Mouse (Mus musculus) kidney, embryonic 15.5 days (tissue): ENCODE measurements around the gene Gm11027. TPM values are rescaled to one million over a fixed set of nuclear protein-coding genes. Genes with fewer than 3 reads are reported as not detected.
"Not testable (repeated sequence)": the region's sequence is repeated elsewhere in the genome, so short reads cannot be mapped to it uniquely, and the experiment has no call there.

Experiments used
- ATAC-seq: fragments of 200-750 bp; cut with Nextera tagmentation; replicated peaks from 2 replicates; pipeline ENCODE4 v1.8.0; 2017; ENCODE audit warnings: moderate TSS enrichment; ENCODE audit not compliant: low FRiP score
- H3K27ac ChIP-seq: fragments of 300-500 bp; sonication (generic); 2 replicates; pipeline ENCODE4 v1.5.1; 2015; ENCODE audit warnings: mild to moderate bottlenecking, inconsistent platforms
- H3K27me3 ChIP-seq: fragments of 300-500 bp; sonication (generic); 2 replicates; pipeline ENCODE4 v1.6.1; 2015; ENCODE audit warnings: inconsistent platforms
- H3K36me3 ChIP-seq: fragments of 300-500 bp; sonication (generic); 2 replicates; pipeline ENCODE4 v1.6.1; 2015; ENCODE audit warnings: inconsistent platforms
- H3K4me1 ChIP-seq: fragments of 300-500 bp; sonication (generic); 2 replicates; pipeline ENCODE4 v1.6.1; 2015; ENCODE audit warnings: inconsistent platforms
- H3K4me2 ChIP-seq: fragments of 300-500 bp; sonication (generic); 2 replicates; pipeline ENCODE4 v1.6.1; 2015; ENCODE audit warnings: moderate library complexity, mild to moderate bottlenecking, inconsistent platforms
- H3K4me3 ChIP-seq: fragments of 300-500 bp; sonication (generic); replicated peaks from 2 replicates; pipeline ENCODE4 v1.5.1; 2015; ENCODE audit warnings: mild to moderate bottlenecking, inconsistent platforms
- H3K9ac ChIP-seq: fragments of 300-500 bp; sonication (generic); 2 replicates; pipeline ENCODE4 v1.6.1; 2015; ENCODE audit warnings: mild to moderate bottlenecking, inconsistent platforms
- H3K9me3 ChIP-seq: fragments of 300-500 bp; sonication (generic); replicated peaks from 2 replicates; pipeline ENCODE4 v1.6.1; 2016; ENCODE audit warnings: inconsistent platforms
- WGBS: fragments of 180-500 bp; shearing (Covaris S2); methylation state at CpG from one replicate; pipeline ENCODE4 v1.1.7; 2015; ENCODE audit warnings: mixed read lengths; 5-methylcytosine and 5-hydroxymethylcytosine counted together
- polyA plus RNA-seq: library from polyadenylated mRNA; unstranded; fragments of >200 nt; fragmentation: Nextera tagmentation; extraction: Ambion mirVana; gene quantifications from 2 replicates; pipeline ENCODE4 v1.2.1, GENCODE M21; 2015

The Gm11027 gene
- not detected in 2 replicates for polyA plus RNA-seq

DNA sequence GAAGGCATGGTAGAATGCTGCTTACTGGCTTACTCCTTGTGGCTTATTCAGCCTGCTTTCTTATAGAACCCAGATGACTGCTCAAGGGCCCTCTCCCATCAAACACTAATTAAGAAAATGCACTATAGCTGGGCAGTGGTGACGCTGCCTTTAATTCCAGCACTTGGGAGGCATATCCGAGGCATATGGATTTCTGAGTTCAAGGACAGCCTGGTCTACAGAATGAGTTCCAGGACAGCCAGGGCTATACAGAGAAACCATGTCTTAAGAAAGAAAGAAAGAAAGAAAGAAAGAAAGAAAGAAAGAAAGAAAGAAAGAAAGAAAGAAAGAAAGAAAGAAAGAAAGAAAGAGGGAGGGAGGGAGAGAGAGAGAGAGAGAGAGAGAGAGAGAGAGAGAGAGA, at the start of gene Gm11027:
Gm11027 (plus strand) TSS at position 301 of the 400 bp plus-strand sequence.
- WGBS: 74% methylated on average over 2 of the region's 2 CpGs
- H3K9me3 ChIP-seq, ATAC-seq: not testable (repeated sequence)

GRCm38 (mm10) chr12:116226289-116227057, 48.7 kb upstream of the Gm11027 start:
- WGBS: 86% methylated on average over 10 of the region's 10 CpGs
- no peaks in the 10 kb centered on the region for H3K27me3 ChIP-seq
- no peak for ATAC-seq

More for the DNA sequence above, at the start of gene Gm11027:
- H3K4me2 ChIP-seq, H3K4me3 ChIP-seq, H3K9ac ChIP-seq, H3K4me1 ChIP-seq, H3K36me3 ChIP-seq, H3K27me3 ChIP-seq, H3K27ac ChIP-seq: not testable (repeated sequence)

GRCm38 (mm10) chr12:116229451-116229850, 45.7 kb upstream of the Gm11027 start:
- Histone ChIP-seq H3K27me3 (no peaks in the 10 kb centered on the region), H3K9me3 (no peaks in the 10 kb centered on the region), H3K4me2 (no peak overlapping the region), H3K9ac (no peak overlapping the region), H3K36me3 (peaks cover 37% of the 10 kb centered on the region), H3K4me1 (no peaks in the 10 kb centered on the region), H3K27ac (no peak overlapping the region), H3K4me3 (no peak overlapping the region)
- ATAC-seq: no peak
- WGBS: 74% methylated on average over 3 of the region's 3 CpGs

More at GRCm38 (mm10) chr12:116226289-116227057, 48.7 kb upstream of the Gm11027 start:
- H3K4me1 ChIP-seq: no peaks in the 10 kb centered on the region
- no peak overlapping the region for H3K27ac ChIP-seq
- no peaks in the 10 kb centered on the region for H3K9me3 ChIP-seq
- H3K4me3 ChIP-seq: no peak overlapping the region
- peaks cover 49% of the 10 kb centered on the region for H3K36me3 ChIP-seq
- H3K4me2 ChIP-seq: no peak overlapping the region
- no peak overlapping the region for H3K9ac ChIP-seq

GRCm38 (mm10) chr12:116231612-116232011, 43.6 kb upstream of the Gm11027 start:
- no peak overlapping the region for H3K4me2 ChIP-seq
- H3K4me3 ChIP-seq: no peak overlapping the region
- H3K36me3 ChIP-seq: peaks cover 16% of the 10 kb centered on the region
- WGBS: 63% methylated on average over 12 of the region's 12 CpGs
- no peaks in the 10 kb centered on the region for H3K27me3 ChIP-seq
- ATAC-seq: no peak
- no peaks in the 10 kb centered on the region for H3K4me1 ChIP-seq
- no peak overlapping the region for H3K27ac ChIP-seq
- H3K9me3 ChIP-seq: no peaks in the 10 kb centered on the region
- H3K9ac ChIP-seq: no peak overlapping the region

DNA sequence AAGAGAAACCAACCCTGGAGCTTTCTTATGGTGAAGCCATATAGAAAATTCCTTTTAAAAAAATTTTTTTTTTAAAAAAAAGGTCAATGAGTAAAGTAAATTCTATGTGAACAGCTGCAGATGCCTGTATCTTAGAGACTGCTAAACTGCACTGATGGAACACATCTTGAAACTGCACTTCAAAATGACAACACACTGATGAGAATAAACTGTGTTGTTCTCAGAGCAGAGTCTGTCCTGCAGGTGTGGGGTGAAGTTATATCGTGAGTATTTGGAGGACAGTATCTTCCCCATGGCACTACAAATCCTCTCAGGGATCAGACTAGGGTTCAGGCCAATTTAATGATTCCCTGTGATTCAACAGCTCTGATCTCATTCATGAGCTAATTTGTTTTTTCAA, 43.1 kb upstream of the Gm11027 start:
- no peak overlapping the region for H3K9ac ChIP-seq
- 84% methylated on average over 1 of the region's 1 CpGs for WGBS
- no peak overlapping the region for H3K27ac ChIP-seq
- no peak overlapping the region for H3K4me3 ChIP-seq
- H3K4me2 ChIP-seq: no peak overlapping the region
- H3K9me3 ChIP-seq: no peaks in the 10 kb centered on the region
- no peaks in the 10 kb centered on the region for H3K4me1 ChIP-seq
- no peaks in the 10 kb centered on the region for H3K27me3 ChIP-seq
- ATAC-seq: no peak
- H3K36me3 ChIP-seq: peaks cover 14% of the 10 kb centered on the region

GRCm38 (mm10) chr12:116235356-116235755, 39.8 kb upstream of the Gm11027 start:
- 79% methylated on average over 4 of the region's 4 CpGs for WGBS

DNA sequence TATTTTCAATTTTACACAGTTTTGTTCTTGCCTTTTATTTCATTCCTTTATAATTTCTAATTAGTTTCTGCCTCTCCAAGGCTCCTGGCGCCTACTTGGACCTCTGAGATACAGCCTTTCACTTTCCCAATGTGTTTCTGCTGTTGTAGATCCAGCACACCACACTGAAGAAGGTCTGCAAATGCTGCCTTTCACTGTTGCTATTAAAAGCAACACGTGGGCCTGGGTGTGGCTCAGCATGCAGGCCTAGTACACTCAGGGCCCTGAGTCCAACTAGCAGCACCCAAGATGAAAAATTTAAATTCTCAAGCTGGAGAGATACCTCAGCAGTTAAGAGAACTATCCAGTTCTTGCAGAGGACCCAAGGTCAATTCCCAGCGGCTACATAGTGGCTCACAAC, 38.5 kb upstream of the Gm11027 start:
- Histone ChIP-seq H3K9me3 (no peaks in the 10 kb centered on the region), H3K9ac (no peak overlapping the region), H3K27ac (no peak overlapping the region), H3K4me1 (no peaks in the 10 kb centered on the region), H3K36me3 (peaks cover 11% of the 10 kb centered on the region; the same call in 1 of the 2 replicates), H3K4me3 (no peak overlapping the region), H3K4me2 (no peak overlapping the region), H3K27me3 (no peaks in the 10 kb centered on the region)
- no peak for ATAC-seq
- 89% methylated on average over 3 of the region's 3 CpGs for WGBS

More at GRCm38 (mm10) chr12:116235356-116235755, 39.8 kb upstream of the Gm11027 start:
- no peak overlapping the region for H3K4me2 ChIP-seq
- H3K4me3 ChIP-seq: no peak overlapping the region
- H3K27ac ChIP-seq: no peak overlapping the region
- no peaks in the 10 kb centered on the region for H3K9me3 ChIP-seq
- no peak overlapping the region for H3K9ac ChIP-seq
- H3K4me1 ChIP-seq: no peaks in the 10 kb centered on the region
- no peak for ATAC-seq
- no peaks in the 10 kb centered on the region for H3K27me3 ChIP-seq
- no peaks in the 10 kb centered on the region; the same call in 1 of the 2 replicates for H3K36me3 ChIP-seq

DNA sequence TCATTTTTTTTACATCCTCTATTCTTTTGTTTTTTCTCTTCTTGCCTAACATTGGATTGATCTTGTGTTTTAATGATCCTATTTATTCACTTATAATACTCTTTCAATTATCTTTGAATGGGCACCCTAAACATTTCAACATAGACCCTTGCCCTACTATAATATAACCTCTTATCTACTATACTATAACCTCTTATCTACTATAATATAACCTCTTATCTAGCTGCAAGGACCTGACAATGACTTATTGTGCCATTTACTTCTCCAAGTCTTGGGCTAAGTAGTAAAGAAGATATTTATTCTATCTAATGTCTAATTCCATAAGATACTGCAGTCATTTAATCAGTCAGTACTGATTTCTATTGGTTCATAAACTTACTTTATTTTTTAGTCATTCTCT, 36.8 kb upstream of the Gm11027 start:
- H3K9me3 ChIP-seq: no peaks in the 10 kb centered on the region
- no peak overlapping the region for H3K4me3 ChIP-seq
- no peak overlapping the region for H3K27ac ChIP-seq
- H3K36me3 ChIP-seq: peaks cover 23% of the 10 kb centered on the region; the same call in 1 of the 2 replicates
- ATAC-seq: no peak
- no peak overlapping the region for H3K4me2 ChIP-seq
- no peaks in the 10 kb centered on the region for H3K27me3 ChIP-seq
- H3K4me1 ChIP-seq: no peaks in the 10 kb centered on the region
- H3K9ac ChIP-seq: no peak overlapping the region

DNA sequence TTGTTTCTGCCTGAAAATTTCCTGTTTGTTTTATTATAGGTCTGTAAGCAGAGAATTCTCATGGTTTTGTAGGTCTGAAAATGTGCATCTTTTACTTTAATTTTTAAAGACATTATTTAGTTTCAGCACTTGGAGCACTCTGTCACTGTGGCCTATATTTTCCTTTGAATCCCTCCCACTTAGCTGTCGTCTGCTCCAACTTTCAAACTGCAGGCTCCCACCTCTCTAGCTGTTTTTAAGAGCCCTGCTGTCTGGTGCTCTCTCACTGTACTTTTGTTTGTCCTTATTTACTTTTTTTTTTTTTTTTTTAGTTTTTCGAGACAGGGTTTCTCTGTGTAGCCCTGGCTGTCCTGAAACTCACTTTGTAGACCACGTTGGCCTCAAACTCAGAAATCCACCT, 36.4 kb upstream of the Gm11027 start:
- Histone ChIP-seq H3K4me3 (no peak overlapping the region), H3K4me2 (no peak overlapping the region), H3K4me1 (no peaks in the 10 kb centered on the region), H3K27ac (no peak overlapping the region), H3K9me3 (no peaks in the 10 kb centered on the region), H3K9ac (no peak overlapping the region), H3K27me3 (no peaks in the 10 kb centered on the region), H3K36me3 (peaks cover 23% of the 10 kb centered on the region)
- WGBS: 61% methylated on average over 3 of the region's 3 CpGs
- no peak for ATAC-seq

GRCm38 (mm10) chr12:116244601-116245000, 30.6 kb upstream of the Gm11027 start:
- ATAC-seq: no peak
- H3K4me1 ChIP-seq: no peaks in the 10 kb centered on the region
- no peak overlapping the region for H3K9ac ChIP-seq
- H3K27me3 ChIP-seq: no peaks in the 10 kb centered on the region
- no peaks in the 10 kb centered on the region for H3K9me3 ChIP-seq
- 87% methylated on average over 1 of the region's 1 CpGs for WGBS
- peaks cover 48% of the 10 kb centered on the region for H3K36me3 ChIP-seq
- no peak overlapping the region for H3K4me3 ChIP-seq
- no peak overlapping the region for H3K27ac ChIP-seq
- no peak overlapping the region for H3K4me2 ChIP-seq

GRCm38 (mm10) chr12:116254652-116255051, 20.5 kb upstream of the Gm11027 start:
- no peak for ATAC-seq
- Histone ChIP-seq H3K9ac (no peak overlapping the region), H3K27me3 (no peaks in the 10 kb centered on the region), H3K4me1 (no peaks in the 10 kb centered on the region), H3K4me2 (no peak overlapping the region), H3K9me3 (no peaks in the 10 kb centered on the region), H3K4me3 (no peak overlapping the region), H3K36me3 (peaks cover 23% of the 10 kb centered on the region), H3K27ac (no peak overlapping the region)
- 60% methylated on average over 8 of the region's 8 CpGs for WGBS

- Histone ChIP-seq H3K4me3 (no peak overlapping the region), H3K9ac (no peak overlapping the region)
- 88% methylated on average over 11 of the region's 11 CpGs for WGBS
Measured at GRCm38 (mm10) chr12:116255636-116256035, 19.6 kb upstream of the Gm11027 start.

More at GRCm38 (mm10) chr12:116255636-116256035, 19.6 kb upstream of the Gm11027 start:
- ATAC-seq: no peak
- H3K27ac ChIP-seq: no peak overlapping the region
- H3K27me3 ChIP-seq: no peaks in the 10 kb centered on the region
- no peaks in the 10 kb centered on the region for H3K4me1 ChIP-seq
- H3K9me3 ChIP-seq: no peaks in the 10 kb centered on the region
- no peak overlapping the region for H3K4me2 ChIP-seq
- peaks cover 23% of the 10 kb centered on the region for H3K36me3 ChIP-seq
